Mouse (Mus musculus) C2C12 (cell line): Measurements from ENCODE around the gene Scgn. TPM values are rescaled to one million over a fixed set of nuclear protein-coding genes. Genes with fewer than 3 reads are reported as not detected.

Experiments used
- H3K27me3 ChIP-seq: one replicate; pipeline ENCODE4 v1.6.1; 2011; ENCODE audit not compliant: control insufficient read depth, insufficient read depth, insufficient read length
- H3K36me3 ChIP-seq: one replicate; pipeline ENCODE4 v1.6.1; 2011; ENCODE audit not compliant: control insufficient read depth, insufficient read depth
- H3K4me3 ChIP-seq: one replicate; pipeline ENCODE4 v1.5.1; 2011; ENCODE audit warnings: mild to moderate bottlenecking, control low read depth; ENCODE audit not compliant: poor library complexity, insufficient read depth, severe bottlenecking
- H3K79me2 ChIP-seq: one replicate; pipeline ENCODE4 v1.6.1; 2011; ENCODE audit not compliant: control insufficient read depth, insufficient read depth
- H3K79me3 ChIP-seq: one replicate; pipeline ENCODE4 v1.6.1; 2011; ENCODE audit warnings: low read depth, control low read depth
- H3ac ChIP-seq: one replicate; pipeline ENCODE3; 2011; ENCODE audit warnings: low read depth; ENCODE audit not compliant: control insufficient read depth, insufficient read length
- CEBPB ChIP-seq: IDR thresholded peaks from one replicate; pipeline ENCODE4 v1.6.1; 2011; ENCODE audit warnings: low read depth, mild to moderate bottlenecking, control low read depth, moderate library complexity
- CTCF ChIP-seq: IDR thresholded peaks from one replicate; pipeline ENCODE4 v1.5.1; 2011; ENCODE audit not compliant: control insufficient read depth, insufficient read depth, insufficient read length
- FOSL1 ChIP-seq: IDR thresholded peaks from one replicate; pipeline ENCODE4 v1.8.0; 2011; ENCODE audit warnings: mild to moderate bottlenecking, low read length; ENCODE audit not compliant: poor library complexity, insufficient read depth, severe bottlenecking
- MAX ChIP-seq: IDR thresholded peaks from one replicate; pipeline ENCODE4 v1.6.1; 2011; ENCODE audit warnings: mild to moderate bottlenecking, control low read depth
- MYOD1 ChIP-seq: IDR thresholded peaks from one replicate; pipeline ENCODE4 v1.6.1; 2011; ENCODE audit warnings: low read depth; ENCODE audit not compliant: control insufficient read depth, insufficient read length
- MYOG ChIP-seq: IDR thresholded peaks from one replicate; pipeline ENCODE4 v1.6.1; 2011; ENCODE audit not compliant: control insufficient read depth, insufficient read length; ENCODE audit errors: extremely low read depth
- USF1 ChIP-seq: IDR thresholded peaks from one replicate; pipeline ENCODE4 v1.6.1; 2011; ENCODE audit warnings: low read depth, mild to moderate bottlenecking, control low read depth, moderate library complexity
- polyA plus RNA-seq: library from polyadenylated mRNA; unstranded; fragments of >200 nt; fragmentation: generic; extraction: Trizol; gene quantifications from one replicate; pipeline ENCODE4 v1.2.1, GENCODE M21; 2012; ENCODE audit warnings: missing spikeins

Gene Scgn
- polyA plus RNA-seq, 1 experiment: not detected

DNA sequence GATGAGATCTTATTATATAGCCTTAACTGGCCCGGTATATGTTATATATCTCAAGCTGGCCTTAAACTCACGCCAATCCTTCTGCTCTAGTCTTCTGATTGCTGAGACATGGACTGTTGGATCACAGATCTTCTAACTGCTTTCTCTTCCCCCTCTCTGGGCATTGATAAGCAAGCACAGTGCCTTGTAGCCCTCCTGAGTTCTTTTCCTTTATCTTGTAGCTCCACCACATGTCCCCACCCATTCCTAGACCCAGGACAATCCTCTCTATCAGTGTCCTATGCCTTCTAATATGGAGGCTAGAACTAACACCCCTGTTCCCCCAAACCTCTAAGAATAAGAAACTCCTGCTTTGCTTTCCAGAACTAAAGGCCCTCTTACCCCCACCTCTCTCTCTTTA lies 14.5 kb upstream of the Scgn start:
- no peaks in the 10 kb centered on the region for H3K36me3 ChIP-seq
- H3K79me3 ChIP-seq: no peaks in the 10 kb centered on the region
- TF ChIP-seq MYOG (no peak), FOSL1 (no peak), USF1 (no peak), MYOD1 (no peak), CTCF (no peak), CEBPB (no peak), MAX (no peak)
- H3ac ChIP-seq: no peak overlapping the region
- no peaks in the 10 kb centered on the region for H3K27me3 ChIP-seq
- H3K4me3 ChIP-seq: no peak overlapping the region
- no peaks in the 10 kb centered on the region for H3K79me2 ChIP-seq

DNA sequence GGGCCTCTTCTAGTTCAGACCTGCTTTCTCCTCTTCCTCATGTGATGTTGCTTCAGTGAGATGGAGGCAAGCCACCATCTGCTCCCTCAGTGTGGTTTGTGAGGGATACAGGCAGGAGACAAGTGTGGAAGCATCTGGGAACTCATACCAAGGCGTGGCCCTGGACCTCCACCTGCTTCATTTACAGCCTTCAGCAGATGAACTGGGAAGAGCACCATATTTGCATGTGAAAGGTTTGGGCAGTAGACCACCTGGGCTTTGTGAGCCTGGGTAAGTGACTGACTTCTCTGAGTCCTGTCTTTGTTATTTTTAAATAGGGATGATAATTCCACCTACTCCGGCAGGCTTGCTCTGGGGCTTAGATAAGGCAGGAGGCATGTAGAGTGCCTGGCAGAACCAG lies 10.8 kb upstream of the Scgn start:
- Histone ChIP-seq H3K36me3 (no peaks in the 10 kb centered on the region), H3K4me3 (no peak overlapping the region), H3K79me2 (no peaks in the 10 kb centered on the region), H3ac (no peak overlapping the region), H3K79me3 (no peaks in the 10 kb centered on the region), H3K27me3 (no peaks in the 10 kb centered on the region)
- TF ChIP-seq CTCF: no peak
- no peak for TF ChIP-seq MYOG
- TF ChIP-seq FOSL1: no peak
- TF ChIP-seq MYOD1: no peak
- TF ChIP-seq CEBPB: no peak
- no peak for TF ChIP-seq USF1
- no peak for TF ChIP-seq MAX

DNA sequence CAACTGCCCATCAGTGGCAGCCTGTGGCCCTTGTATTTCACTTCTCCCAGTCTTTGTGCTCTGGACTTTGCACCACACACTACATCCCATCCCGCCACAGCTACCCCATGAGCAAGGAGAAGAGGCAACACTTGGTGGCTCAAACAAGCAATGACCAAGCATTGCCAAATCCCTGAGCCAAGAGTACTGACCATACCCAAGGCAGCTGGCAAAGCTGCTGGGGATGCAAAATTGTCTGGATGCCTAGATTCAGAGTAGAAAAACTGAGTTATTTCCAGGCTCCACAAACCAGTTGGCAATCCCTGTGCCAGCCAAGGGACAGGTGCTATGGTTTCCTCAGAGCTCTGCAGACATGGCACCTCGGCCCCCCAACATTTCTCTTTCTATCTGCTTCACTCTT lies 10.1 kb upstream of the Scgn start:
- Histone ChIP-seq H3K36me3 (no peaks in the 10 kb centered on the region), H3K4me3 (no peak overlapping the region), H3K79me3 (no peaks in the 10 kb centered on the region), H3ac (no peak overlapping the region), H3K27me3 (peaks cover 1% of the 10 kb centered on the region), H3K79me2 (no peaks in the 10 kb centered on the region)
- no peak for TF ChIP-seq FOSL1
- no peak for TF ChIP-seq CEBPB
- TF ChIP-seq MYOG: no peak
- no peak for TF ChIP-seq MAX
- TF ChIP-seq USF1: no peak
- TF ChIP-seq MYOD1: no peak
- no peak for TF ChIP-seq CTCF

DNA sequence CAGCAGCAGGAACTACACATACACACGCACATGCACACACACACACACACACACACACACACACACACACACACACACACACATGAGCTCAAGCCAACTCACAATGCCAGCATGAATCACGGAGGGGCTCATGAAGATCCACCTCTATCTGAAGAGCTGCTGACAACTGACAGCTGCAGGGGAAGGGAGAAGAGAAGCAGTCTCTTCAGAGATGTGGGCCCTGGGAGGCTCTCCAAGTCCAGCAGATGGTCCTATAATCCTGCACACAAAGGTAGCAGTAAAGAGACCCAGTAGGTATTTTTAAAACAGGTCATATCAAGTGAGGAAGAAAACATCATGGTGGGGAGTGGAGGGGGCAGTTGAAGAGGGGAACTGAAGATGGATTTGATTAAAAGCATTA lies 7.8 kb upstream of the Scgn start:
- Histone ChIP-seq H3K4me3 (no peak overlapping the region), H3K27me3 (peaks cover 7% of the 10 kb centered on the region), H3K79me2 (no peaks in the 10 kb centered on the region), H3ac (no peak overlapping the region), H3K79me3 (no peaks in the 10 kb centered on the region), H3K36me3 (no peaks in the 10 kb centered on the region)
- TF ChIP-seq CTCF (no peak), FOSL1 (no peak), USF1 (no peak), MYOG (no peak), MYOD1 (no peak), MAX (no peak), CEBPB (no peak)

DNA sequence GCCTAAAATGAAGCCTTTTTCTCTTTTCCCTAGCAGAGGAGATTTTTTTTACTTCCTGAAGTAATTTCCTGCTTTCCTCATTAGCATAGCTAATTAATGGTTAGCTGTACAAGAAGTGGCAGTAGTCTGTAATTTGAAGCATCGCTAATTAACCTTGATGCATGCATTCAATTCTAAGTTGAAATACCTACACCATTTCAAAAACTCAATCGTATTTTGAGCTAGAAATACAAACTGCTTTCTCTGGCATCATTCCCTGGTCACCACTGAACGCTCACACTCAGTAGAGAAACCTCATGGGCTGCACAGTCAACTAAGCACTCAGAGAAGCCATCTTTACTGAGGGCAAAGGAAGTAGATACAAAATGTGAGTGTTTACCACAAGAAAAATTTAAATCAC lies 3.7 kb upstream of the Scgn start:
- H3K79me2 ChIP-seq: no peaks in the 10 kb centered on the region
- no peaks in the 10 kb centered on the region for H3K79me3 ChIP-seq
- no peak overlapping the region for H3ac ChIP-seq
- TF ChIP-seq MYOD1: no peak
- TF ChIP-seq CEBPB: no peak
- no peak for TF ChIP-seq MAX
- no peak for TF ChIP-seq CTCF
- TF ChIP-seq MYOG: no peak
- TF ChIP-seq FOSL1: no peak
- TF ChIP-seq USF1: no peak
- peaks cover 15% of the 10 kb centered on the region for H3K27me3 ChIP-seq
- H3K36me3 ChIP-seq: no peaks in the 10 kb centered on the region
- H3K4me3 ChIP-seq: no peak overlapping the region

DNA sequence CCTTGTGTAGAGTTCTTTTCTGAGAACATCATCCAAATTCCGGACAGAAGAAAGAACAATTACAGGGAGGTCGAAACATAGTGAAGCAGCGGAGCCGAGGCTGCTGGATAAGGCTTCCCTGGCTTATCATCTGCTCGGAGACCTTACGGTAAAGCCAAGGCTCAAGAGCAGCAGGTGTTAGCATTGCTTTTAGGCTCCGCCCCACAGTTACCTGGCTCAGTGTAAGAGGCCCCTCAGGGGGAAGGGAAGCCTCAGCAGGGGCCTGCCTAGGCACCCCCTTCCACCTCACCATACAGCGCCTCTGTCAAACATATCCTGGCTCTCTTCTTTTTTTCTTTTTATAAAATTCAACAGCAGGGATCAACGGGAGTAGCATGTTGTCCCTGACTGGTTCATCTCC lies 3.0 kb upstream of the Scgn start:
- no peak for TF ChIP-seq MYOD1
- TF ChIP-seq MYOG: no peak
- TF ChIP-seq MAX: no peak
- no peak for TF ChIP-seq CEBPB
- TF ChIP-seq USF1: no peak
- TF ChIP-seq FOSL1: no peak
- no peak for TF ChIP-seq CTCF
- Histone ChIP-seq H3K79me2 (no peaks in the 10 kb centered on the region), H3K36me3 (no peaks in the 10 kb centered on the region), H3K79me3 (no peaks in the 10 kb centered on the region), H3K27me3 (peaks cover 15% of the 10 kb centered on the region), H3ac (no peak overlapping the region), H3K4me3 (no peak overlapping the region)
